Mouse (Mus musculus): ENCODE data around the gene Hmgcs1. TPM values are rescaled to one million over a fixed set of nuclear protein-coding genes. Genes with fewer than 3 reads are reported as not detected.
"Not testable (repeated sequence)": the region's sequence is repeated elsewhere in the genome, so short reads cannot be mapped to it uniquely, and the experiment has no call there.

The Hmgcs1 gene
- 10 to 100 TPM; 51.0 to 58.3 TPM for polyA plus RNA-seq (2017; shearing (Covaris generic))

DNA sequence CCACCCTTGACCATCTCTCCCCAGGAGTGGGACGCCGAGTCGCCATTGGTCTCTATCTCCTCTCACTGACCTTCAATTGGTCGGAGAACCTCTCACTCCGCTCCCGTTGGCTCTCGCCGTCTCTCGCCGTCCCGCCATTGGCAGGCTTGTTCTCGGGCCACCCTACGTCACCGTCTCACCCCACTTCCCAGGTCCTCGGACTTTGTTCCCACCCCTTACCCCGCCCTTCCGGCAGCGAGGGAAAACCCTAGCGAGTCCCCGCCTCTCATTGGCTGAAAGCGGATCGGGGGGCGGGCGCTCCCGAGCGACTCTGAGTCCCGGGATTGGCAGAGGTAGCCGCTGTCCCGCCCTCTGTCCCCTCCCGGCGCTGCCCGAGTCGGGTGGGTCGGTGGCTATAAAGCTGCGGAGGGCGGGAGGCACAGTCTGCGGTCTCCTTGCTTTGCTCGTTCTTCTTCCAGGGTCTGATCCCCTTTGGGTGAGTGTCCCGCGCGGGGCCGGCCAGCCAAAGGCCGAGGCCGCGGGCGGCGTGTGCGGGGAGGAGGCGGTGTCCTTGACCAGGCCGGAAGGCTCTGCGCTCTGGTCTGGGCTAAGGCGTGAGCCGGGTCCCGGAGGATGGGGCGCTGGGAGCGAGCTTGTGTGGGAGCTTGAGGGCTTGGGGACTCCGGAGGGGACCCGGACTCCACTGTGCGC, at the start of gene Hmgcs1:
Gene Hmgcs1 (plus strand): TSS at position 341 of the 690 bp plus-strand sequence.
- peak; percentile 93 for ATAC-seq

DNA sequence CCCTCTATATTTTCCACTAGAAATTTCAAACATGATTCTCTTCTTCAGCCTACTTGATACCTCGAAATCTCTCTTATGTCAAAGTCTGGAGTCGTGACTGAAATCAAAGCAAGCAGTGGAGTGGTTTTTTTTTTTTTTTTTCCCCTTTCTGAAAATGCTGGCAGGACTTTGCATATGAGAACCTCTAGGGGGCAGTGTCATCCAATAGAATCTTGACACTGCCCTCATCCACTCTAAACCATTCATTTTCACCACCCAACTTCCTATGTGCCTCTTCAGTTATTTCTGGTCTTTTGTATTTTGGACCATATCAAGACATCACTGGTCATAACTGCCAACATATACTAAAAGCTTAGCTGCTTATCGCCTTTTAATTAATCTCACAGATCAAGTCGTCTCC, 49.7 kb upstream of the Hmgcs1 start:
- ATAC-seq: peak; percentile 77

DNA sequence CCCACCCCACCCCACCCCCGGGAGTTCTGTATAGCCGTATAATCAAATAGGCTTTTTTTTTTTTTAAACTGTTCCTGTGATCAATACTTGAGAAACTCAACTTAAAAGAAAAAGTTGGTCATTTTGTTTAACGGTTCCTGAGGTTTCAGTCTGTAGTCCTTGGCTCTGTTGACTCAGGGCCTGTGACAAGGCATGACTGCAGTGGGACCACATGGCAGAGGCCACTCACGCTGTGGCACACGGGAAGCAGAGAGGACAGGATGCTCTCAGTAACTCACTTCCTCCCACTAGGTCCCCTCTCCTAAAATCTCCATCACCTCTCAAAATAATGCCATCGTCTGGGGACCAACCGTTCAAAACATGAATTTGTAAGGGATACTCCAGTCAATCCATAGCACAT, 49.0 kb upstream of the Hmgcs1 start:
- no peak for ATAC-seq

DNA sequence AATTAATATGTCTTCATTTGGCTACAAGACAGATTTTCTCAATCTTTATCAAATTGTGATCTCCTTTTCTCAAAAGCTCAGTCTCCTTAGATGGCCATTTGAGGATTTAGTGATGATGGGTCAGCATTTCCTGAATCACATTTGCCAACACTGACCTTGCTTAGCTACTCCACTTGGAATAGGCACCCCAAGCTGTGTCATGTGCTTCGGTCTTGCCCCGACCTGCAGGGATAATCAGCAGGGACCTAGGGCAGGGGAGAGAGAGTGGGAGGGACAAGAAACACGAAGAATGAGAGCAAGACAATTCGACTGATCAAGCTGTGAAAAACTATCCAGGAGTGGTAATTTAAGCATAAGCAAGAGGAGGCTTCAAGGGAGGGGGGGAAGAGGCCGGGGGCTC, 45.4 kb upstream of the Hmgcs1 start:
- no peak for ATAC-seq

DNA sequence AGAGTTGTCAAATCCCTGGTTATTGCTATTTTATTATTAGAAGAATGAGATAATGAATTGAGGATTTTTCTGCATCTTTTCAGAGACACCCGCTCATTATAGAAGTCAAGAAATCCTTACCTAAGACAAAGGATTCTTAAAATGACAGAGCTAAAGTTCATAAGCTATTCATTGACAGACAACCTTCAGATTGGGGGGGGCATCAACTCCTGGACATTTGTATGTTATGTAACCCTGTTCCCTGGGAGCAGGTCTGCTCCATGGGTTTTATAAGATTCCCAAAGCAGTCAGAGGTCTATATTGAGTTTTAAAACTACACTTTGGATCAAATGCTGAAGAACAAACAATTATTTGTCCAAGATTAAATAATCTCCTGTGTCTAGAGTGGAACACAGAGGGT, 43.7 kb upstream of the Hmgcs1 start:
- no peak for ATAC-seq

DNA sequence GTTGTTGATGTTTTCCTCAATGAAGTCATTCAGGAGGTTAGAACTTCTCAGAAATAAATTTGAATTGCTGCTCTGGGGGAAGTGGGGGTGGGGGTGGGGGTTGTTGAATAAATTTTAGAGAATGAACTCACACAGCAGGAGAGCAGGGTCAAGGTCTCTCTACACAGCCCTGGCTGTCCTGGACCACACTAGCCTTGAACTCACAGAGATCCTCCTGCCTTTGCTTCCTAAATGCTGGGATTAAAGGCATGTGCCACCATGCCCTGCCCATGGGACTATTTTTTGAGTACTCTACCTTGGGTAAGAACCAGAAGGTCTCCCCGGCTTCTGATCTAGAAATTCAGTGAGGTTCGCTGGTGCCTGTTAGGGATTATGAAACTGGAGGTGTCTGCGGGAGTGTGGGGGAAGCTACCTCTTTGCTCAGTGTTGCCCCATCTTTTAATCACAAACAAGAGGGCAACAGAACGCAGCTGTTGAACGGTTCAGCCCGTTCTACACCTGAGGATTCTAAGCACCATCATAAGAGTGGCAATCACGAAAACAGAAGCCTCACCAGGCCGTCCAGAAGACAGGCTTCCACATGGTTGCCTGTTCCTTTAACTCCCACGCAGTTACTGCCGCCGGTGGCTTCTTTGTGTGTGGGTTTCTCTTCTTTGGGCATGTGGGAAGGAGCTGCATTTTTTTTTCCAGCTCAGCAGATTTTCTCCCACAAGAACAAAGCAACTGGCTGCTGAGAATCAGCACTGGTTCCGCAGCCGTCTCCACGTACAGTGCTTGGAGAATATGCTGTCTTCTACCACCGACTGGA, 41.1 kb upstream of the Hmgcs1 start:
- ATAC-seq: no peak

DNA sequence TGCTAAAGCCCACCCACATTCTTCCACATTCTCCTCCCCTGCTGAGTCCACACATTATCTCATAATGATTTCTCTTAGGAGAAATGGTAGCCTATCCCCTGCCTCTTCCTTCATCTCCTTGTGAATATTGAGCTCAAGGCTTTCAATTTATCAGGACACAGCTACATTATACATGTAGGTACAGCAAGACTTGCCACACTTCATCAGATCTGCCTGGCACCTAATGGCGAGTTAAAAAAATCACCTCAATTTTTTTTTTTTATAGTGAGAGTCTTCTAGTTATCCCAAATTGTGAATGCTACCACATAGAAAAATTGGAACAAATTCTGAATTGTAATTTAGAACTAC, 40.5 kb upstream of the Hmgcs1 start:
- ATAC-seq: no peak

DNA sequence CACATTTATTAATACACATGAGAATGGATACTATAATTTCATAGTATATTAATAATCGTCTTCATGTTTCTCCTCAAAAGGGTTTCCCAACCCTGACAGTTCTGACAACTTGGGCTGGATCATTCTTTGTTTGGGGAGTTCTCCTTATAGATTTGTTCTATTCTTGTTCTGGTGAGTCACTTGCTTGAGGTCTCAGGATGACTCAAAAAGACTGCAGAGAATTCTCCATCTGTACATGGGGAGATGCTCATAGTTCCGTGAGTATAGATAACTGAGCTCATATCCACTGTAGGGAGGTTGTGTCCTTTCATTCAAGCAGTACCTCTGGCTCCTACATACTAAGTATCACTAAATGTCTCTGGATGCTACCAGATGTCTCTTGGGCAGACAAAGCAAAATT, 35.4 kb upstream of the Hmgcs1 start:
- ATAC-seq: no peak

DNA sequence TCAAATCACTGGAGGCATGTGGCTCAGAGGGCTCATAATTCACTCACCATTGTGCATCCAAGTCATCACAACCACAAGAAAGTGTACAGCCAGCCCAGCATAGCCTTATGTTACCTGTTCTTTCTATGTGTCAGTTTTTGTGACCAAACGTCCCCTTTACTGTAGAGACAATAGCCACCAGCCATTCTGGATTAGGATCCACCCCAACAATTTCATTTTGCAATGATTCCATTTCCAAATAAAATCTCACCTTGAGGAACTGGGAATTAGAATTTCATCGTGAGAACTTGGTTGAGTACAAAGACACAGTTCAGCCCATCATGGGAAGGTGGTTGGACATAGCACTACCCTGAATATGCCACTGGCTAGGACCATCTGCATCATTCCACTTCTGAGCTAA, 33.9 kb upstream of the Hmgcs1 start:
- ATAC-seq: no peak

DNA sequence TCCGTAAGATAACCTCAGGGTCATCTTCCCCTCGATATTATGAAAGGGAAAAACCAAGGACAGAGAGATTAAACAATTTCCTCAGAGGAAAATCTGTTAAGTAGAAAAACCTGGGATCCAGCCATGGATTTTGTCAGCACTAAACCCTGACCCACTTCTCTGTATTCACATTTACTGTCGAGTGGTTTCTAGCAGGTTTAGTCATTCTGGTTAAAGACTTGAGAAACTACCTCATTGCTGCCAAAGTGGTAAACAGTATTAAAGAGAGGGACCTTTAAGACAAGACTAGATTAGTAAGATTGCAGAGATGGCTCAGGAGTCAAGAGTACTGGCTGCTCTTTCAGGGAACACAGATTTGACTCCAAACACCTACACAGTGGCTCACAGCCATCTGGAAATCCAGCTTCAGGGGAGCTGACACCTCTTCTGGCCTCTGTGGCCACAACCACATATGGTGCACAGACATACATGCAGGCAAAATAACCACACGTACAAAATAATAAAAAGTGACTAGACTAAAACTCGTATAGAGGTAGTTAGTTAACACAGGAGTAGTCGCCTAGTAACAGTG, 33.2 kb upstream of the Hmgcs1 start:
- ATAC-seq: no peak

DNA sequence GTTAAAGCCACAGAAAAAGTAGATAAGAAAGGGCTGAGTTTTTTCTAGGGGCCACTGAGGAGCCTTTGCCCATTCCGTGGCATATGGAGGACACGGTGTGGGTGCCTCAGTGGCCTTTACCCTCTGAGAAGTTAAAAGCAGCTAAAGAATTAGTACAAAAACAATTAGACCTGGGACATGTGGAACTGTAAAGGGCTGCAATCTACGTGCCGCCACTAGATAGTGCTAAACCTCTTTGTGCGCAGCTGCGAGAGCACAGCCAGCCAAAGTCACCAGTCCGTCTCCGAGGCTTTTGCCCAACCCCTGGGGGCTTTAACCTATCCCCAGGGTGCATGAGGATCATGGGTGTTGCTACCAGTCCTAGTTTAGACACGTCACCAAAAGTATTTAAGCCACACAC, 28.8 kb upstream of the Hmgcs1 start:
- not testable (repeated sequence) for ATAC-seq

DNA sequence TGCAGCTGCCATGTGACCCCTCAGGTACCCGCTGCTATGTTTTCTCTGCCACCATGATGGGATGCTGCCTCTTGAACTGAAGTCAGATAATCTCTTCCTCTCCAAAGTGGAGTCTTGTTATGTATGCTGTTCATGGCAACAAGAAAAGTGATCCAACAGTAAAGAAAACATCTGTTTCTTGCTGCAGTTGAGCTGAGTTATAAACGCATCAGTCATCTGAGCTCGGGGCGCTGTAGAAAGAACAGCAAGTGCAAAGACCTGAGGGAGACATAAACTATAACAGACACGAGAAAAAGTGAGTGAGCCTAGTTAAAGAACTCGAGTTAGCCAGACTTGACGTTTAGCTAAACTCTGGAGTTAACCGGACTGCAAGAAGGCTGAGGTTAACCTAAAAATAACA, 11.4 kb upstream of the Hmgcs1 start:
- ATAC-seq: no peak

DNA sequence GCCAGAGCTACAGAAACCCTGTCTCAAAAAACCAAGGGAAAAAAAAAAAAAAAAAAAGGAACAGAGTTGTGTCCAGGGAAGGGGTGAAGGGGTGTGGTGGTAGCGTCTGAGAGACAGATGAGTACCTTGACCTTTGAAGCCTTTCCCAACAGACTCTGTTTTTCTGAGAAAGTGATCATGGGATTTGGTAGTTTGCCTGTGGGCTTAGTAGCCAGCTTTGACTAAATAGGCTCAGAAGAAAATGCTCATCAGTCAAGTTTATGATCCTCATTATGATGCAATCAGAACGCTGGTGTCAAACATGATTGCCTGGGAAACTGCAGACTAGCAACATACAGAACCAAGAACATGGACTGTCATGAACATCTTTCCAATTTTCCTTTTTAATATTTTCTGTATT, 10.5 kb upstream of the Hmgcs1 start:
- ATAC-seq: no peak

DNA sequence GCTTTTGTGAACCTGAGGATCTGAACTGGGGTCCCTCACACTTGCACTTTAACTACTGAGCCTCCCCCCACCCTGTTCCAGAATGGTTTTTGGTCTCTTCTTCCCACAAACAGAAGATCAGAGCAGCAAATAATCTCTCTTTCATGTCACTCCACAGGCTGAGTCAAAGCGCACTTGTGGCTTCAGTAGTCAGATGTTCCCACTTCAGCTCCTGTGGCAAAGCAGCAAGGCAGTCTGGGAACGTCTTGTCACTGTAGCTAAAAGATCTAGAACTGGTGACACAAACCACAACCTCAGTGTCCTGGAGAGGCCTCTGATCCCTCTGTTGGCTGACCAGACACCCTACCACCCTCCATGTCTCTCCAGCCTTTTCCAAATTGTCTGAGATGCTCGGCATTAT, 9.0 kb upstream of the Hmgcs1 start:
- ATAC-seq: no peak

DNA sequence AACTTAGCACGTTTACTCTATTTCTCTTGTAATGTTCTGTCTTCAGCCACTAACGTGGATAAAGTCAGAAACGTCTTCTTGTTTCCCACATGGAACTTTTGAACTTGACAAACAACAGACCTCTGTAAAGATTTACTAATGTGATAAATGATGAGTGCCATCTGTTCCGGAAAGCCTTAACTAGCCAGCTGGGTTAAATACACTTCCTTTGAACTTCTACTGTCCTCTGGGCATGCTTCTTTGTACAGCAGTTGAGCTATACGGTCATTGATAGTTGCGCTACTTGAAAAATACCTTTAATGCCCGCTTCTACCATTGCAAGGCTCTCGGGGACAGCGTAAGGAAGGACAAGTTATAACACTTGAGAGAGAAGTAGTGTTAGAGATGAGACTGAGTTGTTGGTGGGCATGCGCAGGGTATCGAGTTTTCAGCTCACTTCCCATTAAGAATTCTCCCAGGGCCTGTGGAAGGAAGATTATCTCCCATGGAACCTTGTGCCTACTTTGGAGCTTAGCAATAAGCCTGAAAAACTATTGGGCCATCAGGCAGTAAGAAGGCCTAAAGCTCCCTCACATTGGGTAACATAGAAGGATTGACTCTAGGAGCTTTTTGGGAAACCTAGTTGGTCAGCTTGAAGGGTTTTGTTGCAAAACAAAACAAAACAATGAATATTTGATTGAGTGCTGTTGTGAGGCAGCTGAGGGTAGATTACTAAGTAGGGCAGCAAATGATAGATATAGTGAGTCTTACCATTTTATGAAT, 5.6 kb upstream of the Hmgcs1 start:
- ATAC-seq: no peak

DNA sequence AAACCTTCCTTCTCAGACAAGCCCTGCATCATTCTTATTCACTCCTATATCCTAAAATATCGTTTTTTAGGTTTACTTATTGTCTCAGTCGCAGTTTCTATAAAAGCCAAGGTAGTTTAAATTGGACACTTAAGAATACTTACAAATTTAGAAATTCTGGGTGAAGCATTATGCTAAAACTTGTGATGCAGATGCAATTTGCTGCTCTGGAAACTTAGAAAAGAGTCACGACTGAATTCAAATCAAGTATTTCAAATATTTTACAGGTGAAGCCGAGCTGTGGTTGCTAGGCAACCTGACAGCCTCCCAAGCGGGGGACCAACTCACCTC, 505 bp upstream of the Hmgcs1 start:
- no peak for ATAC-seq

DNA sequence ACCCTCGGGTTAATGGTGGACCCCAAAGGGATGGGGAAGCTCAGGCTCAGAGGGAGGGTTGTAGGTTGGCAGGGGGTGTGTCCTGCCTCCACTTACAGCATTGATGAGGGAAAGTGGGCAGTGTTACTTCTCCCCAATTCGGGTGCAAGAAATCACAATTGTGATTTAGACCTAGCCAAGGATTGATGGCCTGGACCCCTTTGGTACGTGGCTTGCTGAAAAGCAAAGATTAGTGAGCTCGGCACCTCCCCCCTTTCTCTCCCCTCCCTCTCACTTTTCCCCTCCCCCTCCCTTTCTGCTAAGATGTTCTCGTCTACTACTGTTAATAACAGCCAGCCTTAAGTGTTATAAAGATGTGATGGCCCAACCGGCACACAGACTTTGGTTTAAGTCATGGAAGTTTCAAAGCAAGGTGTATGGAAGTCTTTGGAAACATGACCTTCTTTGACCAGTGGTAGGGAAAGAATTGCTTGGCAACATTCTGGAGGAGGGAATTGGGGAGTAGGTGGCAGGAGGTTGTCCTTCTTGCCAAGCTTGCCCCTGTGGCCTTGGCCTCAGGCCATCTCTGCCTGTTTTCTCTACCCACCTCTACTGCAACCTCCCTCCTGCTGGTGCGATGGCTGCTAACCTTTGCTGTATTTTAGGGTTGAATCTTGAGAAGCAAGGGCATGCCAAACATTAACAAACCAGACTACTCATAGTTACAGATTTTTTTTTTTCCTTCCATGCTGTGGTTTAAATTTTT, 869 bp downstream of the Hmgcs1 start:
- ATAC-seq: peak; percentile 9

DNA sequence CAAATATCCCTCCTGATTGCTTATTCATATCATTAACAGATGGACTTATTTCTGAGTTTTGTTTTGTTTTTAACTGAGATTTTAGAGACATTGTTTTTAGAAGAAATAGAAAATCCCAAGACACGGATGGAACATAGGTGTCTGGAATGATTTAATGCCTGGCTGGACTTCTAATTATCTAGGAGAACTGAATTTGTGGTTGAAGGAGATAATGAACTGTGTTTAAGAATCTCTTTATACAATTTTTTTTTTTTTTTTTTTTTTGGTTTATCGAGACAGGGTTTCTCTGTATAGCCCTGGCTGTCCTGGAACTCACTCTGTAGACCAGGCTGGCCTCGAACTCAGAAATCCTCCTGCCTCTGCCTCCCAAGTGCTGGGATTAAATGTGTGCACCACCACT, 1.8 kb downstream of the Hmgcs1 start:
- ATAC-seq: not testable (repeated sequence)

DNA sequence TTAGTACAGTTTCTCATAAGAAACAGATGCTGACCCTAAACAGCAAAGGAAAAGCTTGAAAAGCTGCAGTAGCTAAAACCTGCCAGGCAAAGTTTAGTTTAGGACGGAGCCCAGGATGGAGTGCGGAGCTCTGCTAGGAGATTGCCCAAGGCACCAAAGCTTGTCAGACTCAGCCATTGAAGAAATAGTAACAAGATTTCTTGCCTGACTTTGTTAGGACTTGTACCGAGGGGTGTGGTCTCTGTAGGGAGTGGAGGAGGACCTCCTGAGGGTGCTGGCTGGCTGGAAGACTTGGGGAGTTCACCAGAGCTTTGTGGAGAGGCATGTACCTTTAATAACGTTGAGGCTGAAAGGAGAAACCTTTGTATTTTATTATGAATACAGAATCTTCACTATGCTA, 5.5 kb downstream of the Hmgcs1 start:
- no peak for ATAC-seq

DNA sequence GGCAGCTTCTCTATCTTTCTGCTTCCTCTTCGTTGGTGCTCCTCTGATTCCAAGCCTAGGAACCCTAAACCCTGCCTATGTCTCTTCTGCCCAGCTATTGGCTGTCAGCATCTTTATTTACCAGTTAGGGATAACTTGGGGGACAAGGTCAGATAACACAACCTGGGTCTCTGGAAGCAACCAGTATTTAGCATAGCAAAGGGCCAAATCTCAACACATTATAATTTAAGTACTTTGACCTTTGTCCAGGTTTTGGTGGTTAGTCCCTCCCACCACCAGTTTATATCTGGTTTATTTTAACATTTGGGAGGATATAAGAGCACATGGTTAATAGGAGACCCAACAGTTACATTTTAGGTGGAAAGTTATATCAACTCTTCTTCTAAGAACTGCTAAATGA, 6.3 kb downstream of the Hmgcs1 start:
- no peak for ATAC-seq

DNA sequence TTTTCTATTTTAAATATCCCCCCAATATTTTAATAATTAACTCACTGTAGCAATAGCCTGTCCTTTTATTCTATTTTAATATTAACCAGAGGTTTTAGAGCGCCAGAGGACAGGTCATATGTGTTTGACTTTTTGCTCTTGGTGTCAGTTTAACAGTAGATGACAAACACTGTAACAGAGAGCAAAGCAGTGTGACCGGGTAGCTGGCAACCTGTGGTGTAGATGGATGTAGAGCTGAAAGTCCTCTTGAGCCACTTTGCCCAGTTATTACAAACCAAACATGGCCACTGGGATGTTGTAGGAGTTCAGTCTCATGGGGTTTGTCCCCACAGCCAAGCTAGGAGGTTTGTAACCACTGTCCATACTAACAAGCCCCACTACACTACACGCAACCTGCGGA, 8.3 kb downstream of the Hmgcs1 start:
- ATAC-seq: no peak

DNA sequence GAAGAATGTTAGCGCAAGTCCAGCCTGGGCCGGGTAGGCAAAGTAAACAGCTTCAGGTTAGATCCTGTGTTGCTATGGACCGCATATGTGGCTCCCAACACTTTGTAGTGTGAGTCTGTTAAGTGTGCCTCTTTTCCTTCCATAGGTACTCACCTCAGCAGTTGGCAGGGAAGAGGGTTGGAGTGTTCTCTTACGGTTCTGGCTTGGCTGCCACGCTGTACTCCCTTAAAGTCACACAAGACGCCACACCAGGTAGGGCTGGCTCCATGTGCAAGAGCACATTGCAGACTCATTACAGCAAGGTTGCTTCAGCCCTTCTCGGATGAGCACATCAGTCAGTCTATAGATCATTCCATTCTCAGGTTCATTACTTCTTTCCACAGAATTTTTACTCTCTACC, 14.1 kb downstream of the Hmgcs1 start:
- no peak for ATAC-seq
